Mouse (Mus musculus): Measurements from ENCODE around the gene Adgrl3. TPM values are rescaled to one million over a fixed set of nuclear protein-coding genes. Genes with fewer than 3 reads are reported as not detected.

Adgrl3 gene
- total and polyA plus RNA-seq, 3 experiments: 0.90 to 3.5 (median 3.4) TPM

DNA sequence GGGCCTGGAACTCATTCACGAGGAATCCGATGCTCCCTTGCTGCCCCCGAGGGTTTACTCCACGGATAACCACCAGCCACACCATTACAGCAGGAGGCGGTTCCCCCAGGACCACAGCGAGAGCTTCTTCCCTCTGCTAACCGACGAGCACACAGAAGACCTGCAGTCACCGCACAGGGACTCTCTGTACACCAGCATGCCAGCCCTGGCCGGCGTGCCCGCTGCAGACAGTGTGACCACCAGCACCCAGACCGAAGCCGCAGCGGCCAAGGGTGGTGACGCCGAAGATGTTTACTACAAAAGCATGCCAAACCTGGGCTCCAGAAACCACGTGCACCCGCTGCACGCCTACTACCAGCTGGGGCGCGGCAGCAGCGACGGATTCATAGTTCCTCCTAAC is 774.7 kb downstream of the Adgrl3 start:
- DNase-seq: no peak
- WGBS: 81% methylated on average over 24 of the region's 24 CpGs
- Histone ChIP-seq H3K27ac (no peak overlapping the region), H3K4me3 (no peak overlapping the region), H3K36me3 (ENCODE audit: control insufficient read depth, insufficient read depth, low read length) (no peaks in the 10 kb centered on the region), H3K27me3 (ENCODE audit: control insufficient read depth, insufficient read depth, low read length) (no peaks in the 10 kb centered on the region), H3K4me1 (ENCODE audit: control insufficient read depth, insufficient read depth, low read length) (no peaks in the 10 kb centered on the region), H3K9ac (ENCODE audit: low read depth, low read length) (no peak overlapping the region), H3K79me2 (replicated peaks; ENCODE audit: control insufficient read depth, insufficient read depth, low read length) (no peaks in the 10 kb centered on the region)
- no peak for TF ChIP-seq CTCF (IDR thresholded peaks at IDR 0.05)
- no peak for TF ChIP-seq POLR2A (IDR thresholded peaks at IDR 0.05; ENCODE audit: insufficient read depth, low read depth, low read length)
- intact Hi-C loops (cut with DNase I): no loop called here

DNA sequence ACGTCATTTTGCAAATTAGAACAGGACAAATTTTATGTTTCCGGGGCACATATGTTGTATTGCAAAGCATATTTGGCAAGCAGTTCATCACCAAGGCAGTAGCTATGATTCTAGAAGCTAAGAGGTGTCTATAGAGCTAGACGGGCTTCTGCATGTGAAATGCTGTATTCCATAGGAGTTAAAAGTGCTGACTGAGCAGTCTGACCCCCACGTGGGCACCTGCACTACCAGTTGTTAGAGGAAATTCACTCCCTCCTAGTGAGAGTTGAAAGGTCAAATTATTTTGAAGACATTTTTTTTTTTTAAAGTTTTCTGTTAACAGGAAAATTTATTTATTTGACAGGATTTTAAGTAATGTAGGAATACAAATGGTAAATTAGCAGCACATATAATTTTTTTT is 776.2 kb downstream of the Adgrl3 start:
- intact Hi-C loops (cut with DNase I): no loop called here
- no peak overlapping the region for H3K4me3 ChIP-seq
- 71% methylated on average over 4 of the region's 4 CpGs for WGBS
- no peaks in the 10 kb centered on the region for H3K27me3 ChIP-seq (ENCODE audit: control insufficient read depth, insufficient read depth, low read length)
- H3K4me1 ChIP-seq (ENCODE audit: control insufficient read depth, insufficient read depth, low read length): no peaks in the 10 kb centered on the region
- no peaks in the 10 kb centered on the region for H3K36me3 ChIP-seq (ENCODE audit: control insufficient read depth, insufficient read depth, low read length)
- no peak overlapping the region for H3K9ac ChIP-seq (ENCODE audit: low read depth, low read length)
- H3K27ac ChIP-seq: no peak overlapping the region
- no peak for DNase-seq
- H3K79me2 ChIP-seq (replicated peaks; ENCODE audit: control insufficient read depth, insufficient read depth, low read length): no peaks in the 10 kb centered on the region
- TF ChIP-seq POLR2A (IDR thresholded peaks at IDR 0.05; ENCODE audit: insufficient read depth, low read depth, low read length) (no peak), CTCF (IDR thresholded peaks at IDR 0.05) (no peak), EP300 (IDR thresholded peaks at IDR 0.05; ENCODE audit: insufficient read depth, low read depth, low read length) (no peak)

DNA sequence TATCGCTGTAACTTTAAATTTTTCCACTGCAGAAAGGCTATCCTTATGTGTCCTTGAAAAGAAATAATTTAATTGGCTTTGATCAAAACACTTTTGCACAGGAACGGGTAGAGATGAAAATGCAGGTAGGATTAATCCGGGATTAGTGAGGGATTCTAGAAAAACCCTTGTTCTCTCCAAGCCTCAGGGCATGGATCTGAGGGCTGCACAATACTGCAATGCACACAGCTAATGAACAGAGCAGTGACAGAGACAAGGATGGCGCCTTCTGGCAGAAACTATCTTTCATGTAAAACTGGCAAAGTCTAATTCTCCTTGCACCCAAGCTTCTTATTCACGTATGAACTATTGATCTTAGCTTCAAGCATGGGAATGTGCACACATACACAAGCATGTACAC is 791.0 kb downstream of the Adgrl3 start:
- Histone ChIP-seq H3K79me2 (replicated peaks; ENCODE audit: control insufficient read depth, insufficient read depth, low read length) (no peaks in the 10 kb centered on the region), H3K9ac (ENCODE audit: low read depth, low read length) (no peak overlapping the region), H3K27me3 (ENCODE audit: control insufficient read depth, insufficient read depth, low read length) (no peaks in the 10 kb centered on the region), H3K27ac (no peak overlapping the region), H3K36me3 (ENCODE audit: control insufficient read depth, insufficient read depth, low read length) (no peaks in the 10 kb centered on the region), H3K4me3 (no peak overlapping the region), H3K4me1 (ENCODE audit: control insufficient read depth, insufficient read depth, low read length) (no peaks in the 10 kb centered on the region)
- 85% methylated on average over 5 of the region's 5 CpGs for WGBS
- TF ChIP-seq CTCF (IDR thresholded peaks at IDR 0.05) (no peak), EP300 (IDR thresholded peaks at IDR 0.05; ENCODE audit: insufficient read depth, low read depth, low read length) (no peak), POLR2A (IDR thresholded peaks at IDR 0.05; ENCODE audit: insufficient read depth, low read depth, low read length) (no peak)
- DNase-seq: no peak
- intact Hi-C loops (cut with DNase I): no loop called here

DNA sequence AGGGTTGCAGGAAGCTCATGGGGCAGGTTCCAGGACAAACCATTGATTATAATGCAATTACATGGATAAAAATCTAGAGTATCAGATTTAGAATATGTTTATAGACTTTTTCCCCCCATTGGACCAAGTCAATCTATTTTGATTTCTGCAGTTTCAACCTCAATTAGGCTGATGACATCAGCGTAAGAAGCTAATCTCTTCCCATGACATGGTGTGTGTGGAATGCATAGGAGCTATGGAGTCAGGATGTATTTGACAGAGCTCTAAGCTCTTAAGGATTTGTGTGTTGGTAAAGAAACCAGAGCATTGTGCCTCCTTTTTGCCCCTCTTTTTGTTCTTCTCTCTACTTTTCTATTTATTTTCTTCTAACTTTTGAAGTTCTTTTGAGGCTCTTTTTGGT is 812.1 kb downstream of the Adgrl3 start:
- H3K27ac ChIP-seq: no peak overlapping the region
- H3K4me1 ChIP-seq (ENCODE audit: control insufficient read depth, insufficient read depth, low read length): no peaks in the 10 kb centered on the region
- H3K9ac ChIP-seq (ENCODE audit: low read depth, low read length): no peak overlapping the region
- intact Hi-C loops (cut with DNase I): no loop called here
- WGBS: 65% methylated on average over 1 of the region's 1 CpGs
- no peak for DNase-seq
- TF ChIP-seq EP300 (IDR thresholded peaks at IDR 0.05; ENCODE audit: insufficient read depth, low read depth, low read length) (no peak), CTCF (IDR thresholded peaks at IDR 0.05) (no peak), POLR2A (IDR thresholded peaks at IDR 0.05; ENCODE audit: insufficient read depth, low read depth, low read length) (no peak)
- no peaks in the 10 kb centered on the region for H3K27me3 ChIP-seq (ENCODE audit: control insufficient read depth, insufficient read depth, low read length)
- no peaks in the 10 kb centered on the region for H3K36me3 ChIP-seq (ENCODE audit: control insufficient read depth, insufficient read depth, low read length)
- no peaks in the 10 kb centered on the region for H3K79me2 ChIP-seq (replicated peaks; ENCODE audit: control insufficient read depth, insufficient read depth, low read length)
- H3K4me3 ChIP-seq: no peak overlapping the region

DNA sequence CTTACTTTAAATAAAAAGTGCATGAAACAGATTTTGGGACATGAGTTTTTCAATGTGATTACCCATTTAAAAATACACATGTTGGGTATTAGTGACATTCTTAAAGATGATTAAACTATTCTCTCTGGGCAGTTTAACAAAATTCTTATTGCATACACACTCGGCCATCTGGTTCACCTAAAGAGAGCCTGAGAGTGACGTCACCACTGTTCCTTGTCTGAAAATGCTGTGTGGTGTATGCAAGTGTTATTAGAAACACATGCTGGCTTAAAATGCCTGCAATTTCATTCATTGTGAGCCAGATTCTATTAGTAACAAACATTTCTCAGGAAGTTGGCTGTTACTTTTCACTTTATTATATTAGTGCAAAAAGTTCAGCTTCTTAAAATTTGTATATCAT is 812.7 kb downstream of the Adgrl3 start:
- H3K27ac ChIP-seq: no peak overlapping the region
- TF ChIP-seq CTCF (IDR thresholded peaks at IDR 0.05): no peak
- no peak for TF ChIP-seq POLR2A (IDR thresholded peaks at IDR 0.05; ENCODE audit: insufficient read depth, low read depth, low read length)
- TF ChIP-seq EP300 (IDR thresholded peaks at IDR 0.05; ENCODE audit: insufficient read depth, low read depth, low read length): no peak
- H3K79me2 ChIP-seq (replicated peaks; ENCODE audit: control insufficient read depth, insufficient read depth, low read length): no peaks in the 10 kb centered on the region
- WGBS: 62% methylated on average over 2 of the region's 2 CpGs
- H3K36me3 ChIP-seq (ENCODE audit: control insufficient read depth, insufficient read depth, low read length): no peaks in the 10 kb centered on the region
- no peak overlapping the region for H3K9ac ChIP-seq (ENCODE audit: low read depth, low read length)
- intact Hi-C loops (cut with DNase I): no loop called here
- H3K27me3 ChIP-seq (ENCODE audit: control insufficient read depth, insufficient read depth, low read length): no peaks in the 10 kb centered on the region
- no peaks in the 10 kb centered on the region for H3K4me1 ChIP-seq (ENCODE audit: control insufficient read depth, insufficient read depth, low read length)
- DNase-seq: no peak
- H3K4me3 ChIP-seq: no peak overlapping the region

DNA sequence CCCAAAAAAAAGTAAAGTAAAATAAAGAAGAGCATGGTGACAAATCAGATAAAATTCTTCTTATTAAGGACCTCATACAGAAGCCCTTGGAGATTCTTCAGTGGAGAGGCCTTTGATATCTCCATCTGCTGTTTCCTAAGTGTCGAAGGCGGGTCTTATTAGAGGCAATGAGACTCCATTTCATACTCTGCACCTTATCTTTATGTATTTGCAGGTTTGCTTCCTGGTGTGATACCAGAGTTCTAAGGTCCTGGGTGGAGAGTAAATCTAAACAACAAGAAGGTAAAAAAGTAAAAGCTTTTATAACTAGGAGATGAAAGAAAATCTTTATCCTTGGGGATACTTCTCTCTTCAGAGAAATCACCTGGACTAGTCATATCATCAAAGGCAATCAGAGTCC is 817.9 kb downstream of the Adgrl3 start:
- Histone ChIP-seq H3K36me3 (ENCODE audit: control insufficient read depth, insufficient read depth, low read length) (no peaks in the 10 kb centered on the region), H3K27ac (no peak overlapping the region), H3K9ac (ENCODE audit: low read depth, low read length) (no peak overlapping the region), H3K4me3 (no peak overlapping the region), H3K4me1 (ENCODE audit: control insufficient read depth, insufficient read depth, low read length) (no peaks in the 10 kb centered on the region), H3K79me2 (replicated peaks; ENCODE audit: control insufficient read depth, insufficient read depth, low read length) (no peaks in the 10 kb centered on the region), H3K27me3 (ENCODE audit: control insufficient read depth, insufficient read depth, low read length) (no peaks in the 10 kb centered on the region)
- TF ChIP-seq EP300 (IDR thresholded peaks at IDR 0.05; ENCODE audit: insufficient read depth, low read depth, low read length) (no peak), POLR2A (IDR thresholded peaks at IDR 0.05; ENCODE audit: insufficient read depth, low read depth, low read length) (no peak), CTCF (IDR thresholded peaks at IDR 0.05) (no peak)
- intact Hi-C loops (cut with DNase I): no loop called here
- DNase-seq: no peak
- WGBS: 98% methylated on average over 2 of the region's 2 CpGs

Data from heart, adult 2 months (tissue).